Mouse (Mus musculus) activated CD4-positive, CD25-positive, alpha-beta regulatory T cell (primary cell): ENCODE results near the gene Rab15. TPM values are rescaled to one million over a fixed set of nuclear protein-coding genes. Genes with fewer than 3 reads are reported as not detected.

ENCODE experiments used
- polyA plus RNA-seq, 2 experiments: library from polyadenylated mRNA; unstranded; fragments of 100-300 nt; shearing (Covaris generic); gene quantifications; one replicate each; pipeline ENCODE4 v1.2.1; 2017

The Rab15 gene
- under 1 TPM in 1 of 2 experiments, not detected in 1; 0.27 TPM for polyA plus RNA-seq

DNA sequence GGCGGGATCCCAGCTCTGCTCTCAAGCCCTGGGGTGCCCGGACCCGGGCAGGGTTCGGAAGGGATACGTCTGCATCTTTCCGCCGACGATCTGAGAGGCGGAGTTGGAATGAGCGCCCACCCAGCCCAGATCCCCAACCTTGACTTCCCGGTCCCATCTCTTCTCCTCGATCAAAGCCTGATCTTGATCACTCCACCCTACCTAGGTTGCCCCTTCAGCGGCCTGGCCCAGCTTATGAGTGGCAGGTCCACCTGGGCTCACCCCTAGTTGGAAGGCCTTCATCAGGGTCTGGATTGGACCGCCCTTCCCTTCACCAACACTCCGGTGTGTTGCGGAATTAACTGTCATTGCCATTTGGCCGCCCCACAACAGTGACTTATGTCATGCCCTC lies at the start of gene Rab15:
Rab15 (minus strand) TSS at position 258 of the 391 bp plus-strand sequence.

DNA sequence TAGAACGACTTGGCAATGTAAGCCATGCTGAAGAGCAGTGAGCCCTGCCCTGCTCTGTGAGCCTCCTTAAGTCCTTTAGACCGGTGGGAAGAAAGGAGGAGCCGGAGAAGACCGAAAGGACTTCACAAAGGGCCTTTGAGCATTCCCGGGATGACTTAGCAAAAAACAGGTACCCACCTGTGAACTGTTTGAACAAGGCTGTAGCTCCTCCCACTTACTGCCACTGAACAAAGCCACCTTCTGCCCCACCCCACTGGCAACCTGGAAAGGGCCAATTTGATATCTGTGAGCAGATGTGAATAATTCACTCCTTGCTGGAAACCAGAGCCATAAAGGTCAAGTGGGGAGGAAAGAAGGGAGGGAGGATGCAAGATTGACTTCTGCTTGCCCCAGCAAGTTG lies 27.4 kb downstream of the Rab15 start, which contains the start of gene Gpx2:
Gpx2 (minus strand) TSS at position 205 of the 400 bp plus-strand sequence.

GRCm38 (mm10) chr12:76765354-76765851 lies 57.3 kb downstream of the Rab15 start, which contains the start of the genes Churc1 and Fntb:
Gene Churc1, plus strand, starts transcription at chr12:76765538.
Gene Fntb, plus strand, starts transcription at chr12:76765589.

Other genes with a start within 250 kb of the Rab15 start
- gene Sptb, start 112.4 kb downstream of the Rab15 start, polyA plus RNA-seq = 1 to 10 TPM in 1 of 2 experiments, under 1 TPM in 1; 0.75 to 1.3 TPM
- gene Churc1, start 57.4 kb downstream of the Rab15 start, polyA plus RNA-seq = 100 to 1,000 TPM; 144 to 179 TPM
- gene Fntb, start 57.3 kb downstream of the Rab15 start, polyA plus RNA-seq = 10 to 100 TPM; 12.1 to 23.3 TPM
- under 1 TPM in 1 of 2 experiments, not detected in 1; 0.15 TPM for gene Gpx2, start 27.4 kb downstream of the Rab15 start, polyA plus RNA-seq
- 100 to 1,000 TPM; 156 to 165 TPM for gene Max, start 139.3 kb upstream of the Rab15 start, polyA plus RNA-seq